Mouse (Mus musculus) liver, embryonic 12.5 days (tissue): ENCODE results near the gene Uba52. TPM values are rescaled to one million over a fixed set of nuclear protein-coding genes. Genes with fewer than 3 reads are reported as not detected.

Source experiments
- ATAC-seq: fragments of 200-750 bp; cut with Nextera tagmentation; 2 replicates; pipeline ENCODE4 v1.8.0; 2017; ENCODE audit warnings: moderate number of reproducible peaks, mild to moderate bottlenecking, moderate library complexity
- H3K27ac ChIP-seq: fragments of 300-500 bp; sonication (generic); 2 replicates; pipeline ENCODE4 v1.5.1; 2016; ENCODE audit warnings: mild to moderate bottlenecking
- H3K27me3 ChIP-seq: fragments of 300-500 bp; sonication (generic); replicated peaks from 2 replicates; pipeline ENCODE4 v1.6.1; 2016; ENCODE audit warnings: mild to moderate bottlenecking, moderate library complexity
- H3K36me3 ChIP-seq: fragments of 300-500 bp; sonication (generic); 2 replicates; pipeline ENCODE4 v1.6.1; 2016; ENCODE audit warnings: mild to moderate bottlenecking, moderate library complexity
- H3K4me1 ChIP-seq: fragments of 300-500 bp; sonication (generic); 2 replicates; pipeline ENCODE4 v1.6.1; 2016
- H3K4me2 ChIP-seq: fragments of 300-500 bp; sonication (generic); 2 replicates; pipeline ENCODE4 v1.6.1; 2016; ENCODE audit warnings: mild to moderate bottlenecking, moderate library complexity
- H3K4me3 ChIP-seq: fragments of 300-500 bp; sonication (generic); 2 replicates; pipeline ENCODE4 v1.5.1; 2016; ENCODE audit warnings: mild to moderate bottlenecking, moderate library complexity
- H3K9ac ChIP-seq: fragments of 300-500 bp; sonication (generic); 2 replicates; pipeline ENCODE4 v1.6.1; 2016; ENCODE audit warnings: mild to moderate bottlenecking, moderate library complexity
- H3K9me3 ChIP-seq: fragments of 300-500 bp; sonication (generic); replicated peaks from 2 replicates; pipeline ENCODE4 v1.6.1; 2016; ENCODE audit warnings: mild to moderate bottlenecking, moderate library complexity
- WGBS: fragments of 180-500 bp; shearing (Covaris S2); methylation state at CpG from one replicate; pipeline ENCODE4 v1.1.7; 2016; ENCODE audit not compliant: insufficient replicate concordance; 5-methylcytosine and 5-hydroxymethylcytosine counted together
- polyA plus RNA-seq: library from polyadenylated mRNA; unstranded; fragments of >200 nt; fragmentation: Nextera tagmentation; extraction: Ambion mirVana; gene quantifications from 2 replicates; pipeline ENCODE4 v1.2.1, GENCODE M21; 2016

The Uba52 gene
- polyA plus RNA-seq, 1 experiment from 2014 or later, result 876 TPM

DNA sequence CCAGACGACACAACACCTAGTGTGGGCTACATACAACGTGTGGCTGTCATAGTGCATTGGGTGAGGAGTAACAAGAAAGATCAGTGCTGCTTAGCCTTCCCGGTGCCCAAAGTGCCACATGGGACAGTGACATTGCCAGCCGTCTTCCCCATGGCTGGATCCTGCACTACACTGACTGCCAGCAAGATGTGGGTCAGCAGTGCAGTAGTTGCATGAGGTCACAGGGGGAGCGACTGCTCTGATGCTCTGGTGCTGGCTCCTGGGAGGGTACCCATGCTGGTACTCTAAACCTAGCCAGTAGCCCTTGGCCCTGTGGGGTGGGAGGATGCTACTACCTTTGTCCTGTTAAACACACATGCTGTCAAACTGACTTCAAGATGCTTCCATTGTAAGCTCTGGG lies 50.4 kb downstream of the Uba52 start:
- Histone ChIP-seq H3K4me3 (no peak overlapping the region), H3K9me3 (no peaks in the 10 kb centered on the region), H3K4me1 (peaks cover 21% of the 10 kb centered on the region), H3K27me3 (no peaks in the 10 kb centered on the region), H3K4me2 (no peak overlapping the region), H3K27ac (no peak overlapping the region), H3K36me3 (peaks cover 13% of the 10 kb centered on the region), H3K9ac (no peak overlapping the region)
- 75% methylated on average over 5 of the region's 5 CpGs for WGBS
- ATAC-seq, result no peak

GRCm38 (mm10) chr8:70459636-70460035 lies 51.0 kb downstream of the Uba52 start:
- Histone ChIP-seq H3K4me1 (peaks cover 21% of the 10 kb centered on the region), H3K9ac (no peak overlapping the region), H3K27ac (no peak overlapping the region), H3K4me3 (no peak overlapping the region), H3K4me2 (no peak overlapping the region), H3K36me3 (peaks cover 13% of the 10 kb centered on the region), H3K27me3 (no peaks in the 10 kb centered on the region; the same call in 1 of the 2 replicates), H3K9me3 (no peaks in the 10 kb centered on the region)
- WGBS, result 95% methylated on average over 2 of the region's 2 CpGs
- no peak for ATAC-seq

DNA sequence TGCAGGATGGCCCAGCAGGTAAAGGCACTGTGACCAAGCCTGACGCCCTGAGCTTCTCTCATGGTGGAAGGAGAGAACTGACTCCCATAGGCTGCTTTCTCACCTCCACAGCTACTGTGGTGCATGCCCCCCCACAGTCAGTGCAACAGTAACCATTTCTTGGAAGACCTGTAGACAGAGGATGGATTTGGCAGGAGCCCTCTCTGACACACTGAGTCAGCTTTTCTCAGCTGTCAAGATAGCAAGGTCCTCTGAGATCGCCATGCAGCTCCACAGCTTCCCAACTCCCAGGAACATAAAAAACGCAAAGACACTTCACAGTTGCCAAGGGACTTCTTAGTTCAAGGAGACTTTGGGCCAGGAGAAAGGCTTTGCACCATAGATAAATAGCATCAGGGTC lies 52.1 kb downstream of the Uba52 start:
- Histone ChIP-seq H3K27me3 (peaks cover 6% of the 10 kb centered on the region), H3K9ac (no peak overlapping the region), H3K36me3 (peaks cover 8% of the 10 kb centered on the region), H3K4me1 (peaks cover 21% of the 10 kb centered on the region), H3K4me2 (no peak overlapping the region), H3K27ac (no peak overlapping the region), H3K9me3 (no peaks in the 10 kb centered on the region), H3K4me3 (no peak overlapping the region)
- ATAC-seq, result no peak
- 56% methylated on average over 3 of the region's 3 CpGs for WGBS

Other genes starting within 250 kb of the Uba52 start
- gene Homer3, start 228.0 kb downstream of the Uba52 start, polyA plus RNA-seq, result 19.6 and 21.4 TPM in 2 replicates
- gene Ddx49, start 208.3 kb downstream of the Uba52 start, polyA plus RNA-seq, result 37.0 and 40.0 TPM in 2 replicates
- gene Cope, start 208.3 kb downstream of the Uba52 start, polyA plus RNA-seq, result 205 and 212 TPM in 2 replicates
- gene Cers1, start 195.0 kb downstream of the Uba52 start, polyA plus RNA-seq, result 0.45 and 0.63 TPM in 2 replicates
- 1.0 and 1.5 TPM in 2 replicates for gene Gdf1, start 181.0 kb downstream of the Uba52 start, polyA plus RNA-seq
- gene Upf1, start 157.5 kb downstream of the Uba52 start, polyA plus RNA-seq, result 30.4 and 30.5 TPM in 2 replicates
- 0.27 and 0.63 TPM in 2 replicates for gene Comp, start 137.2 kb downstream of the Uba52 start, polyA plus RNA-seq
- 6.6 and 6.9 TPM in 2 replicates for gene Crtc1, start 71.2 kb downstream of the Uba52 start, polyA plus RNA-seq
- gene Klhl26, start 33.8 kb downstream of the Uba52 start, polyA plus RNA-seq, result 9.4 and 9.5 TPM in 2 replicates
- 0.18 and 0.37 TPM in 2 replicates for gene Tmem59l, start 23.4 kb downstream of the Uba52 start, polyA plus RNA-seq
- 3.9 and 4.0 TPM in 2 replicates for gene Crlf1, start 17.6 kb downstream of the Uba52 start, polyA plus RNA-seq
- 85.6 and 86.6 TPM in 2 replicates for gene Rex1bd, start 4.0 kb downstream of the Uba52 start, polyA plus RNA-seq
- 223 and 224 TPM in 2 replicates for gene Fkbp8, start 16.9 kb upstream of the Uba52 start, polyA plus RNA-seq
- 44.7 and 45.0 TPM in 2 replicates for gene Kxd1, start 17.2 kb upstream of the Uba52 start, polyA plus RNA-seq
- gene Ell, start 28.7 kb upstream of the Uba52 start, polyA plus RNA-seq, result 13.1 TPM in 2 replicates
- gene Isyna1, start 83.6 kb upstream of the Uba52 start, polyA plus RNA-seq, result 114 and 115 TPM in 2 replicates
- 96.4 and 98.0 TPM in 2 replicates for gene Ssbp4, start 98.1 kb upstream of the Uba52 start, polyA plus RNA-seq
- gene Lrrc25, start 105.4 kb upstream of the Uba52 start, polyA plus RNA-seq, result 4.1 and 4.6 TPM in 2 replicates
- gene Gdf15, start 121.7 kb upstream of the Uba52 start, polyA plus RNA-seq, result 4.4 and 4.9 TPM in 2 replicates
- gene Pgpep1, start 149.6 kb upstream of the Uba52 start, polyA plus RNA-seq, result 19.6 and 24.2 TPM in 2 replicates
- gene Lsm4, start 162.4 kb upstream of the Uba52 start, polyA plus RNA-seq, result 266 and 269 TPM in 2 replicates
- gene Jund, start 188.1 kb upstream of the Uba52 start, polyA plus RNA-seq, result 59.5 and 66.8 TPM in 2 replicates
- gene Iqcn, start 192.7 kb upstream of the Uba52 start, polyA plus RNA-seq, result not detected in 2 replicates
- not detected in 2 replicates for gene Gm3336, start 207.7 kb upstream of the Uba52 start, polyA plus RNA-seq
- 0.56 and 0.71 TPM in 2 replicates for gene Pde4c, start 212.9 kb upstream of the Uba52 start, polyA plus RNA-seq
- gene Rab3a, start 243.9 kb upstream of the Uba52 start, polyA plus RNA-seq, result 3.3 and 3.9 TPM in 2 replicates